Comparison of ENCODE assay signal across 27 mouse cellular contexts in the genomic region with DNA sequence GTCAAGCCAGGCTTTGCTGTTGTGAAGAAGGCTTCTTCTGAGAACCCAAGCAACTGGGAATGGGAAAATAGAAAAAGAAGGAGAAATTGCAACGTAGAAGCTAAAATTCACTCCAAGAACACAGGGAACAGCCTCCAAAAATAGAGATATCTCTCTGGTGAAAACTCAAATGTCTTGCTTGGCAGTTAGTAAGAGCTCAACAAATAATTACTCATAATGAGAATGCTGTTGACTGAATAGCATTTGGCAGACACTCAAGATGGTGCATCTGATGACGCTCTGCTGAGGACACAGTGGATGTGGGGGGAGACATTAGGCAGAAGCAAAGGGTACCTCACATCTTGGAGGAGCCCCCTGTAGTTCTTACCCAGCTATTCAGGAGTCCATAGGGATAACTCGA. TPM values are rescaled to one million over a fixed set of nuclear protein-coding genes. Genes with fewer than 3 reads are reported as not detected.
"Had no signal": no experiment of that assay in that cellular context is flagged by ENCODE, and none has a peak within 500 bp of the region (broad histone marks: within the 10 kb centered on the region; RNA-seq: fewer than 3 reads in every experiment).

No protein-coding gene starts in this region.

- H3K4me3 ChIP-seq: intestine, embryonic 15.5 days; kidney, embryonic 15.5 days; left cerebral cortex, adult 2 months; limb, embryonic 10.5 days; limb, embryonic 13.5 days; liver, embryonic 13.5 days; neural tube, embryonic 12.5 days; neural tube, embryonic 15.5 days had no signal

- H3K9me3 ChIP-seq: intestine, embryonic 15.5 days; kidney, embryonic 15.5 days; limb, embryonic 10.5 days; limb, embryonic 13.5 days; liver, embryonic 13.5 days; neural tube, embryonic 12.5 days; neural tube, embryonic 15.5 days had no signal

- H3K27me3 ChIP-seq: intestine, embryonic 15.5 days; kidney, embryonic 15.5 days; liver, embryonic 13.5 days; neural tube, embryonic 12.5 days; neural tube, embryonic 15.5 days had no signal

- H3K36me3 ChIP-seq: intestine, embryonic 15.5 days; kidney, embryonic 15.5 days; limb, embryonic 10.5 days; limb, embryonic 13.5 days; liver, embryonic 13.5 days; neural tube, embryonic 12.5 days; neural tube, embryonic 15.5 days had no signal

- DNase-seq: kidney, adult 11 months; kidney, adult 8-10 months; kidney, postnatal 10 days; kidney, postnatal 36 days; liver; liver, embryonic 13.5 days; lung, adult 2 months; lung, postnatal 14 days; lung, postnatal 4 days; midbrain, embryonic 14.5 days; thymus, adult 2 months; thymus, postnatal 14 days; thymus, postnatal 4 days had no signal

- ATAC-seq: intestine, embryonic 15.5 days had no signal

- H3K4me1 ChIP-seq: liver, embryonic 13.5 days; neural tube, embryonic 12.5 days; neural tube, embryonic 15.5 days had no signal

RNA-seq across cellular contexts. Expression of gene Aox2, which starts 10.0 kb away (rescaled TPM):
- total RNA-seq: layer of hippocampus, adult 18-20 months; layer of hippocampus, postnatal 36 days; megakaryocyte progenitor cell, adult 5-6 weeks; megakaryocyte-erythroid progenitor cell, adult 5-6 weeks had no signal
- polyA plus RNA-seq: limb, embryonic 10.5 days; liver, embryonic 13.5 days; liver, embryonic 16.5 days; lung, adult 2 months; lung, embryonic 16.5 days; midbrain, embryonic 11.5 days; neural tube, embryonic 12.5 days had no signal
